Mouse (Mus musculus) MEL (cell line): ENCODE measurements around the gene Ncapg. TPM values are rescaled to one million over a fixed set of nuclear protein-coding genes. Genes with fewer than 3 reads are reported as not detected.

Source experiments
- DNase-seq: peaks from one replicate; pipeline ENCODE4 v3.0.0; 2011; ENCODE audit warnings: low read depth, low spot score
- H3K27ac ChIP-seq: 2 replicates; pipeline ENCODE4 v1.5.1; 2012; ENCODE audit warnings: low read depth, mild to moderate bottlenecking, control low read depth, low read length, moderate library complexity; ENCODE audit not compliant: control insufficient read depth
- H3K27me3 ChIP-seq, 2 experiments: fragments of 150-350 bp in 1 of 2; sonication (generic) in 1 of 2; 2 replicates each; pipeline ENCODE4 v1.6.1; 2012; ENCODE audit warnings: low read length in 2 of 2, mild to moderate bottlenecking in 2 of 2, improper control_type of control experiment in 1 of 2, moderate library complexity in 1 of 2; ENCODE audit not compliant: insufficient read depth in 2 of 2, control insufficient read depth in 1 of 2
- H3K36me3 ChIP-seq, 2 experiments: 2 replicates each; pipeline ENCODE4 v1.6.1; 2012 to 2014; ENCODE audit warnings: low read length in 2 of 2, improper control_type of control experiment in 1 of 2, inconsistent platforms in 1 of 2, mild to moderate bottlenecking in 1 of 2; ENCODE audit not compliant: insufficient read depth in 2 of 2, control insufficient read depth in 1 of 2
- H3K4me1 ChIP-seq, 2 experiments: fragments of 150-350 bp in 1 of 2; sonication (generic) in 1 of 2; 2 replicates each; pipeline ENCODE4 v1.6.1; 2012; ENCODE audit warnings: low read length in 2 of 2, improper control_type of control experiment in 1 of 2, mild to moderate bottlenecking in 1 of 2; ENCODE audit not compliant: insufficient read depth in 2 of 2, control insufficient read depth in 1 of 2
- H3K4me3 ChIP-seq, 2 experiments: fragments of 150-350 bp in 1 of 2; sonication (generic) in 1 of 2; 2 replicates each; pipeline ENCODE4 v1.5.1; 2012; ENCODE audit warnings: low read depth in 2 of 2, low read length in 2 of 2, mild to moderate bottlenecking in 2 of 2, moderate library complexity in 2 of 2, control low read depth in 1 of 2, improper control_type of control experiment in 1 of 2; ENCODE audit not compliant: control insufficient read depth in 1 of 2, insufficient read depth in 1 of 2
- H3K79me2 ChIP-seq: 2 replicates; pipeline ENCODE4 v1.6.1; 2012; ENCODE audit warnings: mild to moderate bottlenecking, low read length, moderate library complexity; ENCODE audit not compliant: control insufficient read depth, poor library complexity, insufficient read depth
- H3K9ac ChIP-seq: 2 replicates; pipeline ENCODE4 v1.6.1; 2012; ENCODE audit warnings: low read depth, mild to moderate bottlenecking, control low read depth, low read length, moderate library complexity; ENCODE audit not compliant: control insufficient read depth, poor library complexity, severe bottlenecking
- H3K9me3 ChIP-seq: fragments of 150-350 bp; sonication (generic); replicated peaks from 2 replicates; pipeline ENCODE4 v1.6.1; 2012; ENCODE audit warnings: mild to moderate bottlenecking, low read length, improper control_type of control experiment, moderate library complexity; ENCODE audit not compliant: insufficient read depth
- BHLHE40 ChIP-seq: IDR thresholded peaks from 2 replicates; pipeline ENCODE4 v1.6.1; 2012; ENCODE audit warnings: low read depth, mild to moderate bottlenecking, inconsistent platforms, low read length, improper control_type of control experiment, borderline replicate concordance
- EP300 ChIP-seq, 2 experiments: IDR thresholded peaks; 2 replicates each; pipeline ENCODE4 v1.6.1; 2011; ENCODE audit warnings: improper control_type of control experiment in 2 of 2, low read length in 2 of 2, low read depth in 1 of 2, mild to moderate bottlenecking in 1 of 2
- GABPA ChIP-seq: IDR thresholded peaks from 2 replicates; pipeline ENCODE4 v1.6.1; 2012; ENCODE audit warnings: low read depth, mild to moderate bottlenecking, inconsistent platforms, low read length, improper control_type of control experiment, moderate library complexity
- GATA1 ChIP-seq: IDR thresholded peaks from 2 replicates; pipeline ENCODE4 v1.6.1; 2011; ENCODE audit warnings: low read depth, low read length, improper control_type of control experiment
- JUND ChIP-seq: IDR thresholded peaks from 2 replicates; pipeline ENCODE4 v1.6.1; 2011; ENCODE audit warnings: low read depth, mild to moderate bottlenecking, improper control_type of control experiment, low read length
- MAFK ChIP-seq: IDR thresholded peaks from 2 replicates; pipeline ENCODE4 v1.6.1; 2011; ENCODE audit warnings: low read depth, mild to moderate bottlenecking, low read length, improper control_type of control experiment, borderline replicate concordance
- MAX ChIP-seq: IDR thresholded peaks from 2 replicates; pipeline ENCODE4 v1.6.1; 2011; ENCODE audit warnings: low read length, improper control_type of control experiment
- MEF2A ChIP-seq: IDR thresholded peaks from 2 replicates; pipeline ENCODE4 v1.6.1; 2014; ENCODE audit warnings: low read depth, mild to moderate bottlenecking, inconsistent platforms, low read length, improper control_type of control experiment; ENCODE audit not compliant: poor library complexity, insufficient replicate concordance, severe bottlenecking; ENCODE audit errors: extremely low read depth
- MXI1 ChIP-seq: IDR thresholded peaks from 2 replicates; pipeline ENCODE4 v1.6.1; 2011; ENCODE audit warnings: mild to moderate bottlenecking, low read depth, low read length, improper control_type of control experiment
- MYC ChIP-seq: IDR thresholded peaks from 2 replicates; pipeline ENCODE4 v1.6.1; 2011; ENCODE audit warnings: low read depth, mild to moderate bottlenecking, low read length, improper control_type of control experiment, moderate library complexity
- POLR2A ChIP-seq, 2 experiments: IDR thresholded peaks; 2 replicates each; pipeline ENCODE4 v1.6.1; 2011 to 2012; ENCODE audit warnings: low read length in 2 of 2, mild to moderate bottlenecking in 2 of 2, control low read depth in 1 of 2, improper control_type of control experiment in 1 of 2, low read depth in 1 of 2, moderate library complexity in 1 of 2; ENCODE audit not compliant: control insufficient read depth in 1 of 2, insufficient read depth in 1 of 2, poor library complexity in 1 of 2
- POLR2AphosphoS2 ChIP-seq: IDR thresholded peaks from 2 replicates; pipeline ENCODE4 v1.6.1; 2011; ENCODE audit warnings: low read length, improper control_type of control experiment
- POLR2AphosphoS5 ChIP-seq: IDR thresholded peaks from 2 replicates; pipeline ENCODE4 v1.6.1; 2012; ENCODE audit warnings: low read depth, borderline replicate concordance, mild to moderate bottlenecking, inconsistent platforms, low read length, moderate library complexity, mixed read lengths
- RAD21 ChIP-seq: IDR thresholded peaks from 2 replicates; pipeline ENCODE4 v1.6.1; 2011; ENCODE audit warnings: mild to moderate bottlenecking, low read depth, low read length, improper control_type of control experiment
- RCOR1 ChIP-seq: IDR thresholded peaks from 2 replicates; pipeline ENCODE4 v1.6.1; 2012; ENCODE audit warnings: low read depth, mild to moderate bottlenecking, inconsistent platforms, low read length, improper control_type of control experiment
- SIN3A ChIP-seq: IDR thresholded peaks from 2 replicates; pipeline ENCODE4 v1.6.1; 2012; ENCODE audit warnings: low read length, improper control_type of control experiment, inconsistent platforms
- SMC3 ChIP-seq: IDR thresholded peaks from 2 replicates; pipeline ENCODE4 v1.6.1; 2011; ENCODE audit warnings: low read depth, low read length, improper control_type of control experiment
- ZC3H11A ChIP-seq: IDR thresholded peaks from 2 replicates; pipeline ENCODE4 v1.6.1; 2012; ENCODE audit warnings: low read depth, mild to moderate bottlenecking, inconsistent platforms, low read length, improper control_type of control experiment
- ZKSCAN1 ChIP-seq: IDR thresholded peaks from 2 replicates; pipeline ENCODE4 v1.6.1; 2012; ENCODE audit warnings: low read depth, mild to moderate bottlenecking, inconsistent platforms, low read length, improper control_type of control experiment, moderate library complexity
- ZMIZ1 ChIP-seq: IDR thresholded peaks from 2 replicates; pipeline ENCODE4 v1.6.1; 2012; ENCODE audit warnings: low read depth, mild to moderate bottlenecking, inconsistent platforms, low read length, improper control_type of control experiment, moderate library complexity
- ZNF384 ChIP-seq: IDR thresholded peaks from 2 replicates; pipeline ENCODE4 v1.6.1; 2012; ENCODE audit warnings: low read depth, mild to moderate bottlenecking, inconsistent platforms, low read length, improper control_type of control experiment
- polyA plus RNA-seq, 2 experiments: library from polyadenylated mRNA; stranded (reverse) in 1 of 2; unstranded in 1 of 2; fragments of >175 nt in 1 of 2; fragments of >200 nt in 1 of 2; gene quantifications; 2 replicates each; pipeline versions ENCODE4 v1.2.1 to v1.2.4; 2012; ENCODE audit warnings: low replicate concordance in 2 of 2, low read depth in 1 of 2; ENCODE audit not compliant: insufficient read length in 2 of 2, insufficient read depth in 1 of 2, missing spikeins in 1 of 2
- total RNA-seq: library from RNA; depleted of rRNA; stranded (reverse); fragments of 300-350 nt; gene quantifications from 2 replicates; pipeline ENCODE4 v1.2.3, GENCODE M21; 2012

The Ncapg gene
- total and polyA plus RNA-seq, 3 experiments, result 39.2 to 58.2 (median 52.6) TPM

- H3K4me1 ChIP-seq, result peaks cover 0 to 4% of the 10 kb centered on the region in 2 experiments; a peak in 2 of 4 replicates
- no peak for TF ChIP-seq MEF2A
- TF ChIP-seq ZKSCAN1, result no peak
- no peak for TF ChIP-seq ZNF384
- TF ChIP-seq EP300 (IDR thresholded peaks at IDR 0.05; ENCODE audit: low read depth in 1 of 2, low read length in 2 of 2), result no peak
- TF ChIP-seq SIN3A, result no peak
- no peak for TF ChIP-seq MAFK
- no peak for TF ChIP-seq POLR2AphosphoS5
- no peak for TF ChIP-seq MYC
- no peak for TF ChIP-seq BHLHE40
- TF ChIP-seq POLR2AphosphoS2, result no peak
- TF ChIP-seq GATA1, result no peak
- TF ChIP-seq JUND, result no peak
- TF ChIP-seq POLR2A (IDR thresholded peaks at IDR 0.05; ENCODE audit: control insufficient read depth in 1 of 2, insufficient read depth in 1 of 2, low read depth in 1 of 2, low read length in 2 of 2, poor library complexity in 1 of 2), result no peak
- TF ChIP-seq ZMIZ1, result no peak
- TF ChIP-seq GABPA, result no peak
- TF ChIP-seq RAD21, result no peak
- no peak for TF ChIP-seq RCOR1
- TF ChIP-seq, all 39 proteins: peak for 0
- Histone ChIP-seq H3K9me3 (no peaks in the 10 kb centered on the region), H3K9ac (no peak overlapping the region), H3K79me2 (peaks cover 2% of the 10 kb centered on the region), H3K27ac (no peak overlapping the region), H3K36me3 (peaks cover 6 to 64% of the 10 kb centered on the region in 2 experiments), H3K4me3 (no peak overlapping the region), H3K27me3 (no peaks in the 10 kb centered on the region)
- no peak for DNase-seq
Measured at GRCm38 (mm10) chr5:45690802-45691201, 21.1 kb downstream of the Ncapg start.

- no peak for TF ChIP-seq POLR2A (IDR thresholded peaks at IDR 0.05; ENCODE audit: control insufficient read depth in 1 of 2, insufficient read depth in 1 of 2, low read depth in 1 of 2, low read length in 2 of 2, poor library complexity in 1 of 2)
- no peak for TF ChIP-seq SMC3
- TF ChIP-seq ZC3H11A, result no peak
- TF ChIP-seq ZMIZ1, result no peak
- no peak for TF ChIP-seq MAX
- TF ChIP-seq MYC, result no peak
- no peak for TF ChIP-seq RAD21
- no peak for TF ChIP-seq MXI1
- Histone ChIP-seq H3K4me1 (peaks cover 0 to 4% of the 10 kb centered on the region in 2 experiments; a peak in 2 of 4 replicates), H3K36me3 (peaks cover 6 to 68% of the 10 kb centered on the region in 2 experiments), H3K9ac (no peak overlapping the region), H3K27me3 (no peaks in the 10 kb centered on the region), H3K27ac (no peak overlapping the region), H3K9me3 (no peaks in the 10 kb centered on the region), H3K4me3 (no peak overlapping the region), H3K79me2 (peaks cover under 1% of the 10 kb centered on the region)
- no peak for DNase-seq
Measured at GRCm38 (mm10) chr5:45691678-45692077, 22.0 kb downstream of the Ncapg start.
